Mouse (Mus musculus) C2C12 (cell line): ENCODE data around the gene Gm5127. TPM values are rescaled to one million over a fixed set of nuclear protein-coding genes. Genes with fewer than 3 reads are reported as not detected.

Source experiments
- H3K27me3 ChIP-seq: one replicate; pipeline ENCODE4 v1.6.1; 2011; ENCODE audit not compliant: control insufficient read depth, insufficient read depth, insufficient read length
- H3K36me3 ChIP-seq: one replicate; pipeline ENCODE4 v1.6.1; 2011; ENCODE audit not compliant: control insufficient read depth, insufficient read depth
- H3K4me3 ChIP-seq: one replicate; pipeline ENCODE4 v1.5.1; 2011; ENCODE audit warnings: mild to moderate bottlenecking, control low read depth; ENCODE audit not compliant: poor library complexity, insufficient read depth, severe bottlenecking
- H3K79me2 ChIP-seq: one replicate; pipeline ENCODE4 v1.6.1; 2011; ENCODE audit not compliant: control insufficient read depth, insufficient read depth
- H3K79me3 ChIP-seq: one replicate; pipeline ENCODE4 v1.6.1; 2011; ENCODE audit warnings: low read depth, control low read depth
- H3ac ChIP-seq: one replicate; pipeline ENCODE3; 2011; ENCODE audit warnings: low read depth; ENCODE audit not compliant: control insufficient read depth, insufficient read length
- CEBPB ChIP-seq: IDR thresholded peaks from one replicate; pipeline ENCODE4 v1.6.1; 2011; ENCODE audit warnings: low read depth, mild to moderate bottlenecking, control low read depth, moderate library complexity
- CTCF ChIP-seq: IDR thresholded peaks from one replicate; pipeline ENCODE4 v1.5.1; 2011; ENCODE audit not compliant: control insufficient read depth, insufficient read depth, insufficient read length
- FOSL1 ChIP-seq: IDR thresholded peaks from one replicate; pipeline ENCODE4 v1.8.0; 2011; ENCODE audit warnings: mild to moderate bottlenecking, low read length; ENCODE audit not compliant: poor library complexity, insufficient read depth, severe bottlenecking
- MAX ChIP-seq: IDR thresholded peaks from one replicate; pipeline ENCODE4 v1.6.1; 2011; ENCODE audit warnings: mild to moderate bottlenecking, control low read depth
- MYOD1 ChIP-seq: IDR thresholded peaks from one replicate; pipeline ENCODE4 v1.6.1; 2011; ENCODE audit warnings: low read depth; ENCODE audit not compliant: control insufficient read depth, insufficient read length
- MYOG ChIP-seq: IDR thresholded peaks from one replicate; pipeline ENCODE4 v1.6.1; 2011; ENCODE audit not compliant: control insufficient read depth, insufficient read length; ENCODE audit errors: extremely low read depth
- USF1 ChIP-seq: IDR thresholded peaks from one replicate; pipeline ENCODE4 v1.6.1; 2011; ENCODE audit warnings: low read depth, mild to moderate bottlenecking, control low read depth, moderate library complexity
- polyA plus RNA-seq: library from polyadenylated mRNA; unstranded; fragments of >200 nt; fragmentation: generic; extraction: Trizol; gene quantifications from one replicate; pipeline ENCODE4 v1.2.1, GENCODE M21; 2012; ENCODE audit warnings: missing spikeins

The Gm5127 gene
- polyA plus RNA-seq, 1 experiment: not detected

DNA sequence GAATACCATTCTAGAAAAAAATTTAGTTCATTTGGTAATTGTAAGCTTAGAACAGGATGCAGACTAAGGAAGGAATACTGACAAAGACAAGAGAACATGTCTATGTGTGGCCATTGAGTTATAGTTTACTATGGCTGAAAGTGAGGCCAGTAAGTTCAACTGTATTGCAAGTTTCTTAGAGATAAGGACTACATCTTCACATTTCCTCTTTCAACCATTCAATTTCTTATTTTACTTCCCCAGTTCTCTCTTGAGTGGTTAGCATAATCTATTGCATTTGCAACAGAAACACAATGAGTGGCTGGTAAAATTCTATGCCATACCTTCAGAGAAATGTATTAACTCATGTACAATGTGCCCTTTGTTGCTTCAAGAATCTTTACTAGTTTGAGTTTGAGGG is 10.9 kb downstream of the Gm5127 start:
- Histone ChIP-seq H3K27me3 (no peaks in the 10 kb centered on the region), H3ac (no peak overlapping the region), H3K4me3 (no peak overlapping the region), H3K36me3 (no peaks in the 10 kb centered on the region), H3K79me2 (no peaks in the 10 kb centered on the region), H3K79me3 (no peaks in the 10 kb centered on the region)
- TF ChIP-seq CEBPB (no peak), MYOG (no peak)

DNA sequence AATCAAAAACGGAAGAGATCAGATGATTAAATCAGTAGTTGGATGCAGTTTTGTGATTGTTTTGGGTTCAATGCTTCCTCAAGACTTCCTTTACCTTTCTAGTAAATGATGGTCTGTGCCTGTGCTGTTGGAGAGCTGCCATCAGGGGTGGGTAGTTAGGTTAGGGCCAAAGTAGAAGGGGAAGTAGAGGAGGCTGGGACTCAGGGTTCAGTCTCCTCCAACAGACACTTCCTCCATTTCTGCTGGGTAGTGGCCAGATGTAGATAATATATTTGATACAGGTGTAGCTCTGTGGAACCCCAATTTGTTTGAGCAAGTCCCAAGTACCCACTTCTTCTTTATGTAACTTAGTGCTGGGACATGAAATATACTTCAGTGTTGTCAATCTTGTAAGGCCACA is 12.9 kb downstream of the Gm5127 start:
- Histone ChIP-seq H3ac (no peak overlapping the region), H3K27me3 (no peaks in the 10 kb centered on the region), H3K79me3 (no peaks in the 10 kb centered on the region), H3K36me3 (no peaks in the 10 kb centered on the region), H3K79me2 (no peaks in the 10 kb centered on the region), H3K4me3 (no peak overlapping the region)
- no peak for TF ChIP-seq MAX
- TF ChIP-seq CEBPB: no peak
- TF ChIP-seq MYOG: no peak
- no peak for TF ChIP-seq CTCF
- TF ChIP-seq MYOD1: no peak
- no peak for TF ChIP-seq USF1
- no peak for TF ChIP-seq FOSL1

DNA sequence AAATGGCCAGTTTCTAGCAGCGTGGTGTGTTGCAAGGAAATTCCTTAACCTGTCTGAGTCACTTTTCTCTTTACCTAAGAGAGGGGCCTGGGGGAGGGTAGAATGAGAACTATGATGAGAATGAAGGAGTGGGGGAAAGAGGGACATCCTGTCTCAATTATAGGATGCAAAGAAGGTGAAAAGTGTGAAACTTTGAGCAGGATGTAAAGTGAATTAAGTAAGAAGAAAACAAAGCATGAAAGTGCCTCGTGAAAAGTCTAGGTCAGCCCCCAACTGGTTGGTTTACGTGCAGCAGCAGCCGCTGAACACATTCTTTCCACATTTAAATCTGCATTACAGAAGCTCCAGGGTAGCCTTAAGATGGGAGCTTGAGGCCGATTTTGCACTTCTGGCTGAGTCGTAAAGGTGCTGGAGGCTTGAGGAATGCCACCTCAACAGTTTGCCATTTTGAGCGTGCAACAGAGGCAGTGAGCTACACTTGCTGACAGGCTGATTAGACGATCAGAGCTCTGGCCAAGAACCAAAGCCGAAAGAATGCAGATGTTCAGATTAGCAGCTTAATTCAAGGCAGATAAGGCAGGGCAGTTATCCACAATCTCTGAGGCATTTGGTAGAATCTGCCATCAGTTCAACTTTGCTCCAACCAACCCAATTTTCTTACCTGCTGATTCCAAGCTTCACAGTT is 19.7 kb downstream of the Gm5127 start:
- no peak overlapping the region for H3ac ChIP-seq
- H3K27me3 ChIP-seq: no peaks in the 10 kb centered on the region
- no peaks in the 10 kb centered on the region for H3K36me3 ChIP-seq
- no peaks in the 10 kb centered on the region for H3K79me2 ChIP-seq
- no peaks in the 10 kb centered on the region for H3K79me3 ChIP-seq
- no peak for TF ChIP-seq MAX
- TF ChIP-seq MYOG: no peak
- TF ChIP-seq CTCF: no peak
- no peak for TF ChIP-seq FOSL1
- no peak for TF ChIP-seq USF1
- no peak for TF ChIP-seq MYOD1
- TF ChIP-seq CEBPB: no peak
- H3K4me3 ChIP-seq: no peak overlapping the region

DNA sequence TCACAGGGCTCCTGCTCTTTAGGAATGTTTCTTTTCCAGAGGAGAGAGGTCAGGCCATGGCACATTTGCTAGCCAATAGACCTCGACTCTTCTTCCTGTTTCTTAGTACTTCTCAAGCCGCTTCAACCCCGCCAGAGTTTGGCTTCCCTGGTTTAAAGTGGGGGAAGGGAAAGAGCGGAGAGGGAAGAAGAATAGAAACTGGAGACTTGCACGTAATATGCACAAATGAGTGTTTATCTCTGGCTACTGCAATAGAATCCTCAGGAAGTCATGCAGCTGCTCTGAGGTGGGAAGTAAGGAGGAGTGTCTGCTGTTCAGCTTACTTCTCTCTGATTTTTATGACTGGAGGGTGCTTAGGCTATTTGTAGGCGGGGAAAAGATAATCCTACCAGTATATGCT is 20.4 kb downstream of the Gm5127 start, which contains the start of gene Cysltr1:
Gene Cysltr1 (minus strand): TSS at position 294 of the 400 bp plus-strand sequence.
- TF ChIP-seq USF1 (no peak), CTCF (no peak), MAX (no peak), FOSL1 (no peak), CEBPB (no peak), MYOD1 (no peak), MYOG (no peak)
- Histone ChIP-seq H3ac (no peak within 1 kb of the TSS), H3K79me2 (no peaks in the 10 kb centered on the region), H3K79me3 (no peaks in the 10 kb centered on the region), H3K36me3 (no peaks in the 10 kb centered on the region), H3K27me3 (no peaks in the 10 kb centered on the region), H3K4me3 (no peak within 1 kb of the TSS)

DNA sequence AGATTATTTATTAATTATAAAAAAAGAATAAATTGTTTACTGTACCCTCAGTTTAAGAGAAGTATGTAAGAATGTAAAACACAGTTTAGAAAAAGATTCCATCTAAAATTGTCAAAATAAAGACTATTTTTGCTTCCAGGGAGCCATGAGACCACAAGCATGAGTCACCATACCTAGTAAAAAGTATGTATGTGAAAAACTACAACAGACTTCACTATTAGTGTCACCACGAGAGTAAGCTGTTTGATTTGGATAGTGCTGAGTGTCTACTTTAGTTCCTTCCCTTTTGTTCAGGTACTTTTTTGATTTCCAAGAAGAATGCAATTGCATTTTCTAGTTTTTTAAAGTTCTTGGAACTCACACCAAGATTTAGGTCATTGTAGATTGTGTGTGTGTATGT is 39.5 kb downstream of the Gm5127 start:
- Histone ChIP-seq H3K79me3 (no peaks in the 10 kb centered on the region), H3ac (no peak overlapping the region), H3K27me3 (no peaks in the 10 kb centered on the region), H3K4me3 (no peak overlapping the region), H3K36me3 (no peaks in the 10 kb centered on the region), H3K79me2 (no peaks in the 10 kb centered on the region)
- no peak for TF ChIP-seq USF1
- TF ChIP-seq MYOD1: no peak
- TF ChIP-seq MAX: no peak
- no peak for TF ChIP-seq CTCF
- TF ChIP-seq CEBPB: no peak
- no peak for TF ChIP-seq MYOG
- no peak for TF ChIP-seq FOSL1

DNA sequence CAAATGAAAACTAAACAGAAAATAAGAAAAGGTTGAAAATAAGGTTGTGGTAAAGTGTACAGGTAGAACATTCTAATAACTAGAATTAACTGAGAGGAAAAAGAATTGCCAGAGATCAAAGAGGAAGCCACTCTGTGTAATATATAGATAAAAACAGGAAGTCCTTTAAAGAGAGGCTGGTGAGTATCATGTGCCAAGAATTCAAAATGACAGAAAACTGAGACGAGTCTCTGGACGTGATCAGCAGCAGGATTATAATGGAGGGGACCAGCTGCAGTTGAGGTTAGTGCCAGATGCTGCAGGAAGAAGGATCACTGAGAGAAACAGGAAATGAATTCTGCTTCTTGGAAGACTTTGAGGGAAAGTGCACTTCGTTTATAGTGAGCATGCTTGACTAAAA is 40.7 kb downstream of the Gm5127 start:
- Histone ChIP-seq H3K4me3 (no peak overlapping the region), H3K79me2 (no peaks in the 10 kb centered on the region), H3ac (no peak overlapping the region), H3K36me3 (no peaks in the 10 kb centered on the region), H3K79me3 (no peaks in the 10 kb centered on the region), H3K27me3 (no peaks in the 10 kb centered on the region)
- TF ChIP-seq CTCF (no peak), MAX (no peak), MYOD1 (no peak), MYOG (no peak), USF1 (no peak), FOSL1 (no peak), CEBPB (no peak)
